Mouse (Mus musculus) small intestine, adult 2 months (tissue): ENCODE measurements around the gene Coro2b. TPM values are rescaled to one million over a fixed set of nuclear protein-coding genes. Genes with fewer than 3 reads are reported as not detected.
"Not testable (repeated sequence)": the region's sequence is repeated elsewhere in the genome, so short reads cannot be mapped to it uniquely, and the experiment has no call there.

Experiments
- H3K27ac ChIP-seq: fragments of 200-500 bp; 2 replicates; pipeline ENCODE4 v1.5.1; 2012; ENCODE audit warnings: low read depth, low read length, control low read depth, inconsistent platforms; ENCODE audit not compliant: insufficient read depth
- H3K27me3 ChIP-seq: fragments of 200-500 bp; 2 replicates; pipeline ENCODE4 v1.6.1; 2012; ENCODE audit warnings: mild to moderate bottlenecking, moderate library complexity, low read length, inconsistent platforms; ENCODE audit not compliant: control insufficient read depth, insufficient read depth
- H3K36me3 ChIP-seq: fragments of 200-500 bp; 2 replicates; pipeline ENCODE4 v1.6.1; 2012; ENCODE audit warnings: mild to moderate bottlenecking, low read length, control low read depth, inconsistent platforms; ENCODE audit not compliant: control insufficient read depth, insufficient read depth
- H3K4me1 ChIP-seq: fragments of 200-500 bp; 2 replicates; pipeline ENCODE4 v1.6.1; 2012; ENCODE audit warnings: low read length, inconsistent platforms, mixed read lengths; ENCODE audit not compliant: control insufficient read depth, insufficient read depth, insufficient read length
- H3K4me3 ChIP-seq: fragments of 200-500 bp; 2 replicates; pipeline ENCODE4 v1.5.1; 2012; ENCODE audit warnings: low read depth, mild to moderate bottlenecking, control low read depth, inconsistent platforms, low read length, moderate library complexity
- CTCF ChIP-seq: fragments of 200-500 bp; IDR thresholded peaks from 2 replicates; pipeline ENCODE4 v1.5.1; 2012; ENCODE audit warnings: low read depth, mild to moderate bottlenecking, control low read depth, inconsistent platforms, low read length, moderate library complexity, mixed read lengths; ENCODE audit not compliant: insufficient replicate concordance, insufficient read length; ENCODE audit errors: extremely low read depth
- POLR2A ChIP-seq: fragments of 200-500 bp; IDR thresholded peaks from 2 replicates; pipeline ENCODE4 v1.6.1; 2012; ENCODE audit warnings: low read depth, mild to moderate bottlenecking, control low read depth, inconsistent platforms, low read length, moderate library complexity
- WGBS: fragments of 180-500 bp; shearing (Covaris S2); methylation state at CpG from one replicate; pipeline ENCODE4 v1.1.7; 2018; 5-methylcytosine and 5-hydroxymethylcytosine counted together
- polyA plus RNA-seq: library from polyadenylated mRNA; depleted of rRNA; stranded (reverse); fragments of >200 nt; gene quantifications from 2 replicates; pipeline ENCODE4 v1.2.3, GENCODE M21; 2012

The Coro2b gene
- polyA plus RNA-seq, 1 experiment = 2.7 TPM

GRCm38 (mm10) chr9:62451585-62452372 lies 85.1 kb downstream of the Coro2b start:
- 63% methylated on average over 8 of the region's 8 CpGs for WGBS
- TF ChIP-seq CTCF = no peak
- TF ChIP-seq POLR2A = no peak
- H3K27me3 ChIP-seq = no peaks in the 10 kb centered on the region
- H3K27ac ChIP-seq = no peak overlapping the region
- peaks cover 2% of the 10 kb centered on the region; the same call in 1 of the 2 replicates for H3K4me1 ChIP-seq
- no peak overlapping the region for H3K4me3 ChIP-seq
- no peaks in the 10 kb centered on the region for H3K36me3 ChIP-seq

- 49% methylated on average over 7 of the region's 7 CpGs for WGBS
- H3K4me3 ChIP-seq = no peak overlapping the region
- no peaks in the 10 kb centered on the region for H3K4me1 ChIP-seq
- H3K27ac ChIP-seq = no peak overlapping the region
- no peaks in the 10 kb centered on the region for H3K27me3 ChIP-seq
- no peak for TF ChIP-seq POLR2A
- no peak for TF ChIP-seq CTCF
- H3K36me3 ChIP-seq = no peaks in the 10 kb centered on the region
Observed at GRCm38 (mm10) chr9:62450862-62451261, 86.0 kb downstream of the Coro2b start.

- no peak overlapping the region for H3K4me3 ChIP-seq
- H3K4me1 ChIP-seq = no peaks in the 10 kb centered on the region
- no peak for TF ChIP-seq POLR2A
- no peak for TF ChIP-seq CTCF
- WGBS = 93% methylated on average over 6 of the region's 6 CpGs
- no peak overlapping the region for H3K27ac ChIP-seq
- no peaks in the 10 kb centered on the region for H3K27me3 ChIP-seq
- no peaks in the 10 kb centered on the region for H3K36me3 ChIP-seq
Observed at GRCm38 (mm10) chr9:62450355-62450754, 86.5 kb downstream of the Coro2b start.

GRCm38 (mm10) chr9:62447337-62447736 lies 89.5 kb downstream of the Coro2b start:
- H3K4me3 ChIP-seq, H3K4me1 ChIP-seq, H3K27me3 ChIP-seq, H3K36me3 ChIP-seq, H3K27ac ChIP-seq: not testable (repeated sequence)
- 27% methylated on average over 6 of the region's 10 CpGs for WGBS

- Histone ChIP-seq H3K4me3 (no peak overlapping the region), H3K27ac (0 out of 2 replicates have a peak overlapping the region, but pooled peaks have one; percentile 5), H3K27me3 (no peaks in the 10 kb centered on the region), H3K4me1 (peaks cover 4% of the 10 kb centered on the region; the same call in 1 of the 2 replicates), H3K36me3 (no peaks in the 10 kb centered on the region)
- TF ChIP-seq CTCF (no peak), POLR2A (no peak)
- 24% methylated on average over 3 of the region's 3 CpGs for WGBS
Observed at GRCm38 (mm10) chr9:62438755-62439101, 98.1 kb downstream of the Coro2b start.

GRCm38 (mm10) chr9:62438085-62438754 lies 98.6 kb downstream of the Coro2b start:
- Histone ChIP-seq H3K36me3 (no peaks in the 10 kb centered on the region), H3K4me3 (no peak overlapping the region), H3K4me1 (peaks cover 4% of the 10 kb centered on the region; the same call in 1 of the 2 replicates), H3K27me3 (no peaks in the 10 kb centered on the region), H3K27ac (no peak overlapping the region)
- 87% methylated on average over 5 of the region's 5 CpGs for WGBS
- no peak for TF ChIP-seq CTCF
- no peak for TF ChIP-seq POLR2A

- Histone ChIP-seq H3K4me3 (no peak overlapping the region), H3K27ac (no peak overlapping the region), H3K27me3 (no peaks in the 10 kb centered on the region), H3K36me3 (no peaks in the 10 kb centered on the region), H3K4me1 (peaks cover 4% of the 10 kb centered on the region; the same call in 1 of the 2 replicates)
- WGBS = 93% methylated on average over 7 of the region's 7 CpGs
- no peak for TF ChIP-seq CTCF
- no peak for TF ChIP-seq POLR2A
Observed at GRCm38 (mm10) chr9:62437446-62437845, 99.4 kb downstream of the Coro2b start.
